Mouse (Mus musculus): ENCODE results near the gene Ywhah.
A peak's percentile ranks its signal among the peaks of the same experiment; 100 is the strongest.

Ywhah gene

DNA sequence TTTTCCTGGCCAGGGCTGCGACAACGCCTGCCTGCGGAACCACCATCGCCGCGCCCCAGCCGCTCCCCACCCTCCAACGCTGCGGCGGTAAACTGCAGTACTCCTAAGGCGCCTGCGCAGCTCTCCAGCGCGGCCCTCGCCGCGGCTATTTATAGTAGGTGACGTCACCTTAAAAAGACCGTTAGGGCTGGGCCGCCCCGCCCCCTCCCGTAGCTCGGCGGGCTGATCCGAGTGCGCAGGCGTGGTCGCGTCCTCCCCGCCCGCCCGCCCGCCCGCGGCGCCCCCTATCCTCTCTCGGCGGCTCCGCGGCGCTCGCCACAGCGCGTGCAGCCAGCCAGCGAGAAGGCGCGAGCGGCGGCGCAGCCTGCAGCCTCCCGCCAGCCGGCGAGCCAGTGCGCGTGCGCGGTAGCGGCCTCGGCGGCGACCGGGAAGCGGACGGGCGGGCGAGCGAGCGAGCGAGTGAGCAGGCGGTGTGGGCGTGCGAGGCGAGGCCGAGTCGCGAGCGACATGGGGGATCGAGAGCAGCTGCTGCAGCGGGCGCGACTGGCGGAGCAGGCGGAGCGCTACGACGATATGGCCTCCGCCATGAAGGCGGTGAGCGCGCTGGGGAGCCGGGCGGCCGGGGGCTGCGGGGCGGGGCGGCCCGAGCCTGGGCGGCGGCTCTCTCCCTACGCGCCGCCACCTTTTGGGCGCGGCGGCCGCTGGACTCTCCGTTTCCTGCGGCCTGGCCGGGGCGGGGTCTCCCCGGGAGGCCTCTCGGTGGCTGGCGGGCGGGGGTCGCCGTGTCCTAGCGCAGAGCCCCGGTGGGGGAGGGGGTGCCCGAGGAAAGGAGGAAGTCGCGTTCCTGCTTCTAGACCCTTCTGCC lies at the start of gene Ywhah:
Gene Ywhah (plus strand): TSS at position 256 of the 865 bp plus-strand sequence.
- peak; percentile 91 for DNase-seq (ENCODE audit: low spot score)

DNA sequence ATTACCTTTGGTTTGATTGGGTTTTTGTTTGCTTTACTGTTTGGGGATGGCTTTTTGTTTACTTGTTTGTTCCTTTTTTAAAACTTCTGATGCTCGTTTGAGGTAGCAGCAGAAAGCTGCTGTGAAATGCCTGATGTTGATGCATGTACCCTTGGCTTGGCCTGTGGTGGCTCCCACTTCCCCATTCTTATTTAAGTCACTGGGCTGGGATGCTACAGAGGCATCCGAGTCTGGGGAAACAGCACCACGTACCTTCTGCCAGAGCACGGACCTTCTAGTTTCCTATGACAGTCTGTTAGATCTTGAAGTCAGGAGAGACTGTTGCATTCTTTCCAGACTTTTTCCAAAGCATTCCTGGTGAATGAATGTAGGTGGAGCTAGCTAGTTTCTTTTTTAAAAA lies 42.1 kb upstream of the Ywhah start:
- no peak for DNase-seq (ENCODE audit: low spot score)

DNA sequence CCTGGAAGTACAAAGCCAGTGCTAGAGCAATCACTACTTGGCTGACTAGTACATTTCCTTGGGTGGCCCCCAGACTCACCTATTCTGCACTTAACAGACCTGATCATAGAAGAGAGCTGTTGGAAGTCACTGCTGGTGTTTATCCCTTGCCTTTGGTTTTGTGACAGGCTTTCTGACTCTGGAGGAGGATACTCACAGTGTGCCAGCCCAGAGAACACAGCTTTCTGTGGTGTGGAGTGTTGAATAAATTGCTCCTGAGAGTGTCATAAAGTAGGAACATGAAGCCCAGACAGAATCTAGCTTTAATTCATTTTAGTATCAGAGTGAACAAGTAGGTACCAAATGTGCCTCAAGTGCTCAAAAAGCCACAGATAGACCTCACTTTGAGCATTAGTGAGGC lies 41.4 kb upstream of the Ywhah start:
- no peak for DNase-seq (ENCODE audit: low spot score)

DNA sequence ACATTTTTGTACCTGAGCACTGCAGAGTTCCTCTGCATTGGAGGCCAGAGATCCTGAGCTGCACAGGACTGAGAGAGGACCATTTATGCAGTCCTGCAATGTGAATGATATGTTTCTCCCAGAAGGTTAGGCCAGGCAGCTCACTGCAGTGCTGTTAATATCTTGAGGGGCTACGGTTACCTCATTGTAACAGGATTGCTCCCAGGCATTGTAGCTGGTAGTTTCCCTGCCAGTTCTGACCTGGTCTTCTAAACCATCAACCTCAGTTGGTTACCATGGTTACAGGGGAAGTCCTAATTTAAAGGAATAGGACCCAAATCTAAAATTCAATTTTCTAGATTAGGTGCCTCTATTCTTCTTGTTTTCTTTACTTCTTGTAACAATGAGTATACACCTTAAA lies 33.2 kb upstream of the Ywhah start:
- DNase-seq (ENCODE audit: low spot score): no peak

DNA sequence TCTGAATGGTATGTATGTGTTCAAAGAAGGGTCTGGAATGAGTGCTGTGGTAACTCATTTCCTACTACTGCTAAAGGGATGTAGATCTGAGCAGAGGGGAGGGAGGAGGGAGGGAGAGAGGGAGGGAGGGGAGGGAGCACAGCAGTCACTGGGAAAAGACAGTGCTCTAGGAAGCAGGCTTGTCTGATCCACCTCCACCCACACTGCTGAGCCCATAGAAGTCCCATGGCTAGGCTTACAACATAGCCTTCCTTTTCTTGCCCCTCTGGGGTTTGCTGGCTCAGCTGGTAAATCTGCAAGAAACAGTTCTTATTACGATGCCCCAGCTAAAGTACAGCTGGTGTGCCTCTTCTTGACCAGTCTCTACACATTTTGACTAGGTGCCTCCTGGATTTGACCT lies 30.7 kb upstream of the Ywhah start:
- no peak for DNase-seq (ENCODE audit: low spot score)

DNA sequence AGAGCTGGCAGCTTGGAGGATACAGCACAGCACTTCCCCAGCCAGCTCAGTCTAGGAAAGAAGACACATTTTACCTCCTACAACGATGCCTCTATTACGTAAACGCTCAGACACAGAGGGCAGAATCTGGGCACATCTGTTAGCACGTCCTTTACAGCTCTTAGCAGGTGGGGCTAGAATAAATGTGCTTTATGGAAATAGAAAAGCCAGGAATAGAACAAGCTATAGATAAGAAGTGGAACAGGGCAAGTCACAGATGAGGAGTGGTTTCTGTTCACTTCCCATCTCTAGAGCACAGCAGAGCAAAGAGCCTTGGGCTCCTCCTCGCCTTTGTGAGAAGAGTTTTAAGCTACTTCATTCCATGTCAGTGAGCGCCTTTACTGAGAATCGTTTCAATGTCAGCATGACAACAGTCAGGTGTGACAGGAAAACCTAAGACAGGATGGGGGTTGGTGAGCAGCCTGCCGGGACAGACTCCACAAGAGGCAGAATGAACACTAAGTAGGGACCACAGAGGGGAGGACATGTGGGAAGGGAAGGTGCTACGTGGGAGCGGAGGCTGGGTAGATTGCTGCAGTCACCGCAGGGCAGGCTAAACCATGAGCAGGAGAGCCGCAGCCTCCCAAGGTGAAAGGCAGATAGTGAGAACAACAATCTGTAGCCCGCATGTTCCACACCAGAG lies 28.5 kb upstream of the Ywhah start:
- no peak for DNase-seq (ENCODE audit: low spot score)

DNA sequence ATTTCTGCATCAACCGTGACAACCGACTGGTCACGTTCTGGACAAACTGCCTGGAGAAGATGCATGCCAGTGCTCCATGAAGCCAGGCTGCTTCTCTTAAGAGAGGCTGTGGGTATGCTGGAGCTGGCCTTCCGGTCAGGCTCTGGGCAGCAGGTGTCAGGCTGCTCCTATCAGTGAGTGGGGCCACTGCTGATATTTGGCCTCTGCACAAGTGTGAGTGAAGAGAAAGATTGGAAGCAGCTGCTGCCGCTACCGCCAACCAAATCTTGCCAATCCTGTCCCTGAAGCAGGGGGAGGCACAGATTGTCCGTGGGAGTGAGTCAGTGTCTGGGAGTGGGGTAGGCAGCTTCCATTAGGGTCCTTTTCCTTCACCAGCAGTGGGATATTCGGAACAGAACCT lies 27.5 kb upstream of the Ywhah start:
- DNase-seq (ENCODE audit: low spot score): peak; percentile 40

DNA sequence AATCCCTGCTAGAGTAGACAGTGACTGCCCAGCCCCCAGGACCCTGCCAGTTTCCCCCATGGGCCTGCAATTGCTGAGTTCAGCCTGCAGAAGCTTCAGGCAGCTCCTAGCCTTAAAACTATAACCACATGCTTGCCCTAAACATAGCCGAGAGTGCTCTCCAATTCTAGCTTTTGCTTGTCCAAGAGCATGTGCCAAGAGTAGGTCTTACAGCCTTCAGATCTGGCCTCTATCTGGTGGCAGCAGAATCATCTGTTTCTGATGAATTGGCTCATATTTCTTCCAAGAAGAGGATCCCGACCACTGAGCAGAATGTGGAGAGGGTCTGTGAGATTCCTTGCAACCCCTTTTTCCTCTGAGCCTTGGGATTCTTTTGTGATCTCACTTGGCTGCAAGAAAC lies 24.1 kb upstream of the Ywhah start:
- no peak for DNase-seq (ENCODE audit: low spot score)

DNA sequence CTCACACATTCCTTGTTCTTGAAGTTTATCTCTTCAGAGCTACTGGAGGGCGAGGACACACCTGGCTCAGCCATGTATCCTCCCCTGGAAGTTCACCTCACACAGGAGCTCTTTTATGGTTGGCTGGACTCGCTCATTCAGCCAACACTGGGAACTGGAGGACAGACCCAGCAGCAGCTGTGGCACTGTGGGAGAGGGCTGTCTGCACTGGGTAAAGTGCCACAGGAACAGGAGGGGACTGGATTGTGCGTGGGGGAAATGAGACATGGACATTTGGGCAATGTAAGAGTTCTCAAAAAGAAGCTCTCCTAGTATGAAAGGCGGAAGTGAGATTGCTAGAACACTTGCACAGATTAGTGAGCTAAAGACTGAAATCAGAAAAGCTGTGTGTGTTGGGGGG lies 22.9 kb upstream of the Ywhah start:
- DNase-seq (ENCODE audit: low spot score): no peak

DNA sequence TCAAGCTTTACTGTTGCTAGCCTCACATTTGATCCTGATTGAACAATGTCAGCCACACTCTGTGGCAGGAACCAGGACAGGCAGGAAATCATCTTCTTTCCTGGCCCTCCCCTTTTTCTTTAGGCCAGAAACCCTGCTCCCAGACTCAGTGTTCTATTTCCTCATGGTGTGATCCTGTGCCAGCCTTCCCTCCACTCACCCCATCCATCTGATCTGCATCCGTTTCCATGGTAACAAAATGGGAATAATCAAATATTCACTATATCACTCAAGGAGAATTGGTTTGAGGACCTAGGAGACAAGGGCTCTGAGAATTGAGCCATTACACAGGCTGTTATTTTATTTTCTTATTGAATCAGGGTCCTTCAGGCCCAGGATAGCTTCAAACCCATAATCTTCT lies 22.1 kb upstream of the Ywhah start:
- no peak for DNase-seq (ENCODE audit: low spot score)

DNA sequence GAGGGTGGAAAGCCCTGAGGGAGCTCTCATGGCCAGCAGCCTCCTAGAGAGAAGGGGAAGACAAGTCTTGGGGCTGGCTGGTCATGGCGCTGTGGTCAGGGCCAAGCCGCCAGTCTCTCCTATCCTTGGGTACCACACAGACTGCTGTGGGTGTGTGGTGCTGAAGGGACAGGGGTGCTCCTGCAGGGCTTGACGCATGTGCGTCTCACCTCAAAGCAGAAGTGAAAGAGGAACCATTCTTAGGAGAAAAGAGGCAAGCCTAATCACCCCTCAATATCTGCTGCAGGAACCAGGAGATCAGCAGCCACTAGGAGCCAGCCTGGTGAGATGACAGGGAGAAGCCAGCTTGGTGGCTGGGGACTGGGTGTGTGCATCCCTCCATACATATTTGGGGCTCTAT lies 20.9 kb upstream of the Ywhah start:
- DNase-seq (ENCODE audit: low spot score): no peak

DNA sequence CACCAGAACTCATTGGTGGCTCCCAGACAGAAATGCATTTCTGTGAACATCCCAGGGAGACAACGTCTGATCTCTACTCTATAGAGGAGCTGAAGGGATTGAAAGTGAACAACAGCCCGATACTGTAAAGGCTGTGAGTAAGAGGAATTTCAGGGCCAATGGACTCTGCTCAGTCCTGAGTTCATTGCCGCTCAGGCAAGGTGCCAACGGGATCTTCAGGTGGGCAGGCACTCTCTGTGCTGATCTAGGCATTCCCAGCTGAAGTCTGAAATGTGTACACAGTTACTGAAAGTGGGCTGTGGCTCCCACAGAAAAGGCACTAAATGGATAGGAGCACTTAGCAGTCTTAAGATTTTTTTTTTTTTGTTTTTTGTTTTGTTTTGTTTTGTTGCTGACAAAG lies 19.8 kb upstream of the Ywhah start:
- no peak for DNase-seq (ENCODE audit: low spot score)

DNA sequence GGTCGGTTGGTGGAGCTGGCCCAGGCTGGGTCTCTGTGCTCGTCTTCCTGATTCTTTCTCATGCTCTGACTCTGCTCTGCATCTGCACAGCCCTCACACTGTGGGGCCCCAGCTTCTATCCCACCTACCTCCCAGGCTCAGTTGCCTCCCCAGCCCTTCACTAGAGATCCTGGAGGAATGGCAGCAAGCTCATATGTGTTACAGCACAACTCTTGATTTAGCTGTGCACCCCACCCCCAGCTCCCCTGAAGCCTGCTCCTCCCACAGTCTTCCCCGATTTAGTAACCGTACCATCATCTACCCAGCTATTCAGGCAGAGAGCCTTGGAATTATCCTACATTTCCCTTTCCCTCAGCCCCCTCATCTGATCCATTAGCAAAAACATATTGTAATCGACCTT lies 17.5 kb upstream of the Ywhah start:
- DNase-seq (ENCODE audit: low spot score): no peak

DNA sequence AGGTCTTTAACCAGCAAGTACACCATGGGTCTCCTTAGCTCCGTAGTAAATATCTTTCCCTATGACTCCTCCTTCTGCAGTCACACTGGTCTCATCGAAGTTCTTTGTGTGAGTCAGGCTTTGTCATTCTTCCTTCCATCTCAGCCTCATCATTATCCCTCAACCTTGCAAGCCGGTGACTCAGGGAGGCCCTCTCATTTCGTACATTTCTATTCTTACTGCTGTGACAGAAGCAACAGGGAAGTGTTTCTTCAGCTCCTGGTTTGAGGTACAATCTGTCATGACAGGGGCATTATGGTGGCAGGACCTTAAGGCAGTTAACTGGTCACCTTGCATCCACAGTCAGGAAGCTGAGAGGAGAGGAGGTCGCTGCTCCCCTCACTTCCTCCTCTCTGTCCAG lies 15.8 kb upstream of the Ywhah start:
- no peak for DNase-seq (ENCODE audit: low spot score)

DNA sequence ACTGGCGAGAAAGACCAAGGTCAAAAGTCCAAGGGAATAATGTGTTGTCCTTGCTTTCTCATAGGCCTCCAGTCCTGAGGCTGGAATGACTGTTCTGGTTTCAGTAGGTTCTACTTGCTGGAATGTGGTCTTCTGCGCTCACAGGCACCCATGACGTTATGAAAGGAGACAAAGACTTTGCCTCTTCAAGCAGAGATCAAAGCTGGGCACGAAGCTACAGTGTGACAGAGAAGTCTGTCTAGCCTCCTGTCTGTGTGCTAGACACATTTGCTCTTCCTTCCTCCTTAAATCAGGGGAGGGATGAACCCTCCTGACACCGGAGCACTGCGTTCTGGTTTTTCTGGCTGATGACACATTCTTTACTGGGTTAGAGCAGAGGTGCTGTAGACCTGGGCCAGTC lies 15.1 kb upstream of the Ywhah start:
- DNase-seq (ENCODE audit: low spot score): no peak

DNA sequence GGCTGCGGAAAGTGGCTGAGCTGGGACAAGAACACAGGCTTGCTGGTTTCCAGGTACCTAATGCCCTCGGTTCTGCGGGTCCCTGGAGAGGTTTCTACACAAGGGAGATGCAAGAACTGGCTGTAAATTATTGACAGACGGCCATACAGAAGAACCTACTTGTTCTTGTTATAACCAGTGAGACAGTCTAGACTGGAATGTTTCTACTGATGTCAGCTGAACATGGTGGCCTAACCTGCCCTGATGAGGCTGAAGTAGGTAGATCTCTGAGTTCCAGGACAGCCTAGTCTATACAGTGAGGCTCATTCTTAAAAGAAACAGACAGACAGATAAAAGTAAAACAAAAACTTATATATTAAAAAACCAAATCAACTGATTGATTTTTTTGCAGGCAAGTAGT lies 14.5 kb upstream of the Ywhah start:
- DNase-seq (ENCODE audit: low spot score): no peak

DNA sequence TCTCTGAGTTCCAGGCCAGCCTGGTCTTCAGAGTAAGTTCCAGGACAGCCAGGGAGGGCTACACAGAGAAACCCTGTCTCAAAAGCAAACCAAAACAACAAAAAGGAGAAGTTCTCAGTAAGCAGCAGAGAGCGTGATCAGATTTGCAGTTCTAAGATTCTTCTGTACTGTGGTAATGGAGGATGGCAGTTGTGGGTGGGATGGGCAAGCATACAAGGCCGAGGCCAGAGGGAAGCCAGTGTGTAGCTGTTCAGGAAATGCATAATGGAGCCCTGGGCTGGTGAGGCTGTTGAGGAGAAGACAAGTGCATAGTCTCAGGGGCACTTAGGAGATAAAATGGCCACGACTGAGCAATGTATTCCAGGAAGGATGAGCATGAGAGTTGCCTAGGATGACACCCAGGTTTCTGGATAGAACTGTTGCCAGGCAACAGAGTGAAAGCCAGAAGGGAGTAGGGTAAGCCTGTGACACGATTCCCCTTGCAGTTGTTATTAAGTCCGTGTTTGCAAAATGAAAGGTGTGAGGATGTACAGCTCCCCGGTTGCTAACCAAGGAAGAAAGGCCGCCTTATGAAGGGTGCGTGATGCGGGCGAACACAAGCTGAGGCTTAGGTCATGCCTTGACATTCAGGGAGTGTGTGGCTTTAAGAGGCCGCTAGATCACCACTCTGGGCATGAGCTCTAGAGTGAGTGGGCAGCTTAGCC lies 13.0 kb upstream of the Ywhah start:
- no peak for DNase-seq (ENCODE audit: low spot score)

DNA sequence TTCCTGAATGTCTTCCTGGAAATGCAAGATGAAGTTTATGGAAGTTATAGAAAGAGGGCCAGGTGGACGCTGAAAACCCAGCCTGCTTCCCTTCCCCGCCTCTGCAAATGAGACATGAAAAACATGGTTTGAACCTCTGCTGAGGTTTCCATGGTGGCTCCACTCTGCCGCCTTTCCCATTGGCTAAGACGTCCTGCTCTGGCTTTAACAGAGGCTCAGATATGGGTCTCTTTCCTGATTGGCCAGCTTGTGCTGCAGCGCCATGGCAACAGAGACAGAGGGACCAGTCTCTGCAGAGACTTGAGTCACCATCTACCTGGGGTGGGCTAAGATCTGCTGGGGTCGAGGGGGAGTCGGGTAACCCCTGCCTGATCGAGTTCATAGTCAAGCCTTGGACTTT lies 11.9 kb upstream of the Ywhah start:
- no peak for DNase-seq (ENCODE audit: low spot score)

DNA sequence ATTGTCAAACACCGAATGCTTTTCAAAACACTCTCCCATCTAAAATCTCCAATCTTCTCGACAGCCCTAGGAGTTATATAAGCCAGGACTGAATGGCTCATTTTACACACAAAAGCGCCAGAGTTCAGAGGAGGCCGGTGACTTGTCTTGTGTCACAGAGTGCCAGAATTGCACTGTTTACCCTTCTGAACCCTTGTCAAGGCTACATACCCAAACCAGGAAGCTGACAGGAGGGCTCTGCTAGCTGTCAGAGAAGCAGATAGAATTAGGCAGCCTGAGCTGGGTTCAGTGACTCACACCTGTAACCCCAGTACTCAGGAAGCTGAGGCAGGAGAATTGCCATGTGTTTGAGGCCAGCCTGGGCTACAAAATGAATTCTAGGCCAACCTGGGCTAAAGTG lies 11.2 kb upstream of the Ywhah start:
- no peak for DNase-seq (ENCODE audit: low spot score)

DNA sequence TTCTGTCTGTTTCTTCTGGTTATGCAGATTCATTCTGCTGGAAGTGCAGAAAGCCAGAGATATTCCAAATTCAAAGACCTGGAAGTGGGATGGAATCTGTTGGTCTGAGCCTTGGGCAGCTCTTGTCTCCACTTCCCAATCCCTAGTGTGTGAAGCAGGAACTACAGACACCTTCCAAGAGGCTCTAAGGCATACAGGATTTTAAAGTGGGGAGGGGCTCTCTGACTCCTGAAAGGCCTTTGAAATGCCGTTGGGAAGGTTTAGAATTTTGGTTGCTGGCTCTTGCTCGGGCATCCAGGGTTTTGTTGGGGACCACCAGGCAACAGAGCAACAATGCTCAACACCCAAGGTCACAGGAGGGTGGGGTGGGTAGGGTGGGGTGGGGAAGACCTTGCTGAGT lies 9.3 kb upstream of the Ywhah start:
- DNase-seq (ENCODE audit: low spot score): no peak

DNA sequence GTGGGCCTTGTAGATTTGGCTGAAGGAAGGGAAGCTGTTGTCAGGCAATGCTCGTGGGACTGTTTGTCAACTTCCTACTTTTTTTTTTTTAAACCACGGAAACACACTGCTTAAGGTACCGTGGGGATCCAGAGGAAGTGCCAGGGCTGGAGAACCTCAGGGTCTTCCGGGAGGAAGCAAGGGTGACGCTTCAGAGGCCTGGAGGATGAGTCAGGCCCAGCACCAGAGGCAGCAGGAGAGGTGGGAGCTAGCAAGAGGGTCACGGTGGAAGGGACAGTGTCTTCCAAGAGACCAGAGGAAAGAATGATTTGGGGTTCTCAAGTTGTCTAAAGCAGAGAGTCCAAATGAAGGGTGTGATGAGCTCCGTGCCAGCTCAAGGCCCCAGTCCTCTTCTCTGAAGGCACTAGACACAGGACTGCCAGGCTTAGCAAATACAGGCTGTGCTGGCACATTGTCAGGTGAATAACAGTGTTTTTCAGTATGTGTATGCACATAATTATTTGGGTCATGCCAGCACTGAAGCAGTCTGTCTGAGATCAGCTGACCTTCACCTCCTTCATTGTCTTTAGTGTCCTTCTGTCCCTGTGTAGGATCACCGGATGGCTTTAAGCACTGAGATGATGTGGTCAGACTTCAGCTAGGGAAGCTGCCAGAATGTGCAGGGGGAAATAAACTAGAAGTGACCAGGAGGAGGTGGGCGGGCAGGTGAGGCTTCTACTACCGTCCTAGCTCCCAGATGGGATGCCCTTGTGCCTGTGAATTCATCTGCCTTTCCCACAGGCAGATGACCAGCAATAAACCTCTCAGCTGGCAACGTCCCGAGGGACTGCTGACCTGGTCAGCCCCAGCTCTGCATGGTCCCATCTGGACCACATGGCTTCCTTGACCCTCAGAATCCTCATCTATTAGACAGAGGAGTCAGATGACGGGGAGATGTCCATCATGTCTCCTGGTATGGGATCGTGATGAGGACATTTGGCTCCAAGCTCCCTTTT lies 8.5 kb upstream of the Ywhah start:
- no peak for DNase-seq (ENCODE audit: low spot score)

Data from ovary, postnatal 14 days (tissue).